Mouse (Mus musculus) B cell, adult 2 months (primary cell): ENCODE measurements around the gene Bphl.

Experiments
- DNase-seq, 2 experiments: peaks; one replicate each; pipeline ENCODE4 v3.0.0; 2022

Gene Bphl

DNA sequence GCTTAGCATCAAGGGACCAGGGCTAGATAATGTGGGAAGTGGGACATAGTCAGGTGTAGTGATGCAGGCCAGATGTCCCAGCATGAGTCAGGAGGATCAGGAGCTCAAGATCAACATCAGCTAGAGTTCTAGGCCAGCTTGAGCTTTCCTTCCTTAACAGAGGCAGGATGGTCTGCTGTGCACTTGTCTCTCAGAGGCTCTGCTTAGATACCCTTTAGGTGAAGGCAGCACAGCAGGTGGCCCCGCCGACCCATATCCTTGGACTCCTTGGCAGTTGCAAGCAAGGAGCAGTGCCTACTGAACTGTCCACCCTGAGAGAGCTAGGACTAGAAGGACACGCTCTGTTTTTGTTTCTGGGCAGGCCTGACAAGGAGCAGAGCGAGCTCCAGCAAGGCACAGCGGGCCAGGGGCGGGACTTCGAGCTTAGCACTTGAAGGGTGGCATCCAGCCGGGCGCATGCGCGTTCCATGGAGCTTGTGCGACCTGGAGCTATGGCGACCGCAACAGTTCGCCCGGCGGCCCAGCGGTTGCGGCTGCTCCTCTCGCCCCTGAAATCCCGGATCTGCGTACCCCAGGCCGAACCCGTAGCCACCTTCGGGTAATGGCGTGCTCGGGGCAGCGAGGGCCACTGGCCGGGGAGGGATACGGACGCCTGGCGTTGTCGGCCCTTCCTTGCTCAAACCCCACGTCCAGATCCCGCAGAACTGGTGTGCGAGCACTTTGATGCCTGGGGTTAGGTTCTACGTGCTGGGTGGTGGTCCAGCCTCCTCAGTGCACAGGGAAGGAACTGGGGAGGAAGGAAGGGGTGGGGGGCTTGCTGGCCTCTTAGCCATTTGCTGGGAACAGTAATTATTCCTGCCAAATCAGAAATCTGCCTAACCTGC is at the start of gene Bphl:
Bphl (plus strand) TSS at position 426 of the 884 bp plus-strand sequence.
- peak; percentile 85 for DNase-seq

GRCm38 (mm10) chr13:33989625-33990024 is 47.8 kb upstream of the Bphl start:
- DNase-seq: no peak

DNA sequence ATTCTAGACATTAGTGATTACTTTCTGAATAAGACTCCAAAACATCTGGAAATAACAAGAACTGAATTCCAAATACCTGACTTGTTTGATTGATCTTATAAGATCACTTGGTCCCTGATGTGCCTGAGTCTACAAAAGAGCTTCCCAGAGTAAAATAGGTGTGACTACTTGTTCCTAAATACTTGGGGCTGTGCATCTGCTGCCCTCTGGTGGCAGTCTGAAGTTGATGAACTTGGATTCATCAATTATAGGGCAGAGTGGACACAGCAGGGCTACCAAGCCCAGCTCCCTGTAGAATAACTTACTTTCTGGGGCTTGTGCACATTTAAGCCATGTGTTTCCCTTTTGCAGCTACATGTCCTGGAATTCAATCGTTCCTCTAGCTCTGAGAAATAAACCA is 42.2 kb upstream of the Bphl start:
- peak; percentile 71 to 73 for DNase-seq

- peak; percentile 96 to 97 for DNase-seq
Observed at GRCm38 (mm10) chr13:34002058-34003006, 35.1 kb upstream of the Bphl start, which contains the start of the genes Ripk1 and Serpinb6a. Gene Ripk1 (plus strand): TSS chr13:34002363. Gene Serpinb6a (minus strand): TSS chr13:34002794.

- DNase-seq: no peak
Observed at GRCm38 (mm10) chr13:34003058-34003457, 34.3 kb upstream of the Bphl start.

GRCm38 (mm10) chr13:34007234-34007633 is 30.2 kb upstream of the Bphl start:
- DNase-seq: no peak

DNA sequence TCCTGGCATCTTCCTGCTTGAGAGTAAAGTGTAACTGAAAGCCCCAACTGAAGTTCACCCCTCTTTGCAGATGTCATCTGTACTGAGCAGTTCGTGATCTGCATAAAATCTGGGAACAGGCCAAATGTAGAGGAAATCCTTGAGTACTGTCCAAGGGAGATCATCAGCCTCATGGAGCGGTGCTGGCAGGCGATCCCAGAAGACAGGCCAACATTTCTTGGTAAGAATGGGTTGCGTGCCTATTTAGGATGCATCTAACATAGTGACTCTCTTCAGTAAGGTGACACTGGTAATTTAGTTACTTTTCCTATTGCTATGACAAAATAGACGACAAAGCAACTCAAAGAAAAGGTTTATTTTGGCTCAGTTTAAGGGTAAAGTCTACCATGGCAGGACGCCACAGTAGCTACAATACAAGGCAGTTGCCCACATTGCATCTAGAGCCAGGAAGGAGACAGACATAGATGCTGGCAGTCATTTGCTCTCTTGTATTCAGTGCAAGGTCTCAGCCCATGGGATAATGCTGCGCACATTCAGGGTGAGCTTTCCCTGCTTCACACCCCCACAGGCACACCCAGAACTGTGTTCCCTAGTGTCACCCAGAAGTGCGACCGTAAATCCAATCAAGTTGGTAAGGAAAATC is 20.3 kb upstream of the Bphl start:
- no peak for DNase-seq

DNA sequence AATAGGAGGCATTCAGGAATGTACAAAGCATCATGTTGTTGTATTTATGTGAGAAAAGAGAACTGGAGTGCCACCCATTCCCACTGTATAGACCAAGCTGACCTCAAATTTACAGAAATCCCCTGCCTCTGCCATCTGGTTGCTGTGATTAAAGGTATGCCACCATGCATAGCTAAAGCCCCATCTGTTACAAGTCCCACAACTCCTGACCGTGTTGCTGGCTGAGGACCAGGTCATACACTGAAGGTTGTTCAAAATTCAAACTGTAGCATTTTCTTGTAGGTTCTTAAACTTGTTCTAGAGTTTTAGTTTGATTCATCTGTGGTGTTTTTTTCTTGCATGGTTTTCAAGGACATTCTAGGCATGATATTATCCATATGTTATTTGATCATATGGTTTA is 18.9 kb upstream of the Bphl start:
- no peak for DNase-seq

DNA sequence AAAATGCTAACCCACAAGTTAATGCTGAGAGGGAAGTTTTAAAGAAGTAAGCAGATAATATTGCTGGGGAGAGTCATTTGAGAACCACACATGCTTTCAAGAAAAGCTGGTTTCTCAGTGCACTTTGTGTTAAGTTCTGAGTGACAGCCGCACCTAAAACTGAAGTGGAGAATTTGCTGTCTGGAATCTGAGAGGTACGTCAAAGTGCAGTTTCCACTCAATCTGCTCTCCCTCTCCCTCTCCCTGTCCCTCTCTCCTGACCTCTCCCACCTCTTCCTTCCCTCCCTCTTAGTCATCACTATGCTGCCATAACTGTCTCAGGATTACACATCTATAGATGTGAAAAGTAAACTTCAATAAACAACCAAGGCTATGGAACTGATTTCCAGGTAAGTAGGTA is 15.4 kb upstream of the Bphl start:
- DNase-seq: no peak

DNA sequence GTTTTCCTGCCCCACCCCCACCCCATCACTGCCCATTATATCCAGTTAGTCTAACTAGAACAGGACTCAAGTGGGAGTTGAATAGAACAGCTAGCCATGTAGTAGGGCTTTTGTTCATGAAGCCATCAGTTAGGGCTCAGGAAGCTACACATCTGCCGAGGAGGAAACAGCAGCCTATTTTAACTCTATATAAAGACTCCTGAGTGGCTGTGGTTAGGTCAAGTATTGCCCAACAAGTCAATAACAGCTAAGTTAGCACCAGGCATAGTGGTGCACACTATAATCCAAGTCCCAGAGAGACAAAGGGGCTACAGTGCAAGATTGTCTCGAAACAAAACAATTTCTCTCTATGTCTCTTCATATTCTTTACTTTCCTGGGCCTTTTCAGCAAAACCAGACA is 5.4 kb upstream of the Bphl start:
- DNase-seq: no peak

- DNase-seq: no peak
Observed at GRCm38 (mm10) chr13:34035424-34035823, 2.0 kb upstream of the Bphl start.

- no peak for DNase-seq
Observed at GRCm38 (mm10) chr13:34036726-34037125, 671 bp upstream of the Bphl start.

GRCm38 (mm10) chr13:34038056-34038432 is 647 bp downstream of the Bphl start:
- no peak for DNase-seq

DNA sequence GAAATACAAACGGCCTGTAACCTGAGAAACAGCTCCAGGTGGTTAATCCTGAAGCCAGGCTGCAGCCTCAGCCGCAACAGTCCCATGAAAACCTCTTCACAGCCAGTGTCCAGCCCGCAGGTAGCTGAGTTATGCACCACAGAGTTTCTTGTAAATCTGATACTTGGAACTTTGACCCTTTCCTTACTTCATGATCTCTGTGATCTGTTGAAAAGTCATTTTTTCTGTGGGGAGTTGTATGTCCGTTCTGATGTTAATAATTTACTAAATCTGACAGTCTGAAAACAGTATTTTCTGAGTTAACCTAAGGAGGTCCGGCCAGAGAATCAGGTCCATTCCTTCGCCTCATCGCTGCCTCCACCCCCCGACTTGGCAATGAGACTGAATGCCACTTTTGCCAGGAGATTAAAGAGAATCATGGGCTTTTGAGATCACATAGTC is 1.5 kb downstream of the Bphl start:
- no peak for DNase-seq

DNA sequence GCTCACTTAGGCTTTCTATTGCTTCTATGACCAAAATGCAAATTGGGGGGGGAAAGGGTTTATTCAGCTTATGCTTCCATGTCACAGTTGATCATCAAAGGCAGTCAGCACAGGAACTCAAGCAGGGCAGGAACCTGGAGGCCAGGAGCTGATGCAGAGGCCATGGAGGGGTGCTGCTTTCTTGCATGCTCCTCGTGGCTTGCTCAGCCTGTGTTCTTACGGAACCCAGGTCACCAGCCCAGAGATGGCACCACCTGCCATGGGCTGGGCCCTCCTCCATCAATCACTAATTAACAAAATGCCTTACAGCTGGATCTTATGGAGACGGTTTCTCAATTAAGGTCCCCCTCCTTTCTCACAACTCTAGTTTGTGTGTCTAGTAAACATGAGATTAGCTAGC is 2.7 kb downstream of the Bphl start:
- DNase-seq: no peak

DNA sequence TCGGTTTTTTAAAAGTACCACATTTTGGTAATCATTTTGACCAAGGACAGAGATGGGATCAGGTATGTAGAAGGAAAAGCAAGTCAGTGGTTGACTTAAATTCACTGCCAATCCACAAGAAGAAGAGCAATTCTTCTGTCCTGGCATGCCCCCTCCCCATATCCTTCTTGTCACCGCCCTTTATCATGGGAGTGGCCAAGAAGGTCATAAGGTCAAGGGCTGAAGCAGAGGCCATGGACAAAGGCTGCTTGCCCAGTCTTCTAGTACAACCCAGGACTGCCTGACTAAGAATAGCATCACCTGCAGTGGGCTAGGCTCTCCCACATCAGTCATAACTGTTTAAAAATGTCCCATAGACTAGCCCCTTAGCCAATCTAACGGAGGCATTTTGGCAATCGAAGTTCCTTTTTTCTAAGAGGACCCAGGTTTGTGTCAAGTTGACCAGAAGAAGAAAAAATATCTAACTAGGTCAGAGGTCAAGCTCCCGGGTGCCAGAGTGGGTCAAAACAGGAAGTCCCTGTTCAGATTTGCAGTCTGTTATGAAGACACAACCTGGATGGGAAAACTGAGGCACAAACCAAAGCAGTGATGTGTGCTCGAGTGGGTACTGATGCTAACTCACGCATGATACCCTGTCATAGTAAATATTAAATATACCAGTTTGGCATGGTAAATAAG is 6.5 kb downstream of the Bphl start:
- DNase-seq: no peak

GRCm38 (mm10) chr13:34045511-34046249 is 8.3 kb downstream of the Bphl start:
- DNase-seq: no peak

GRCm38 (mm10) chr13:34046421-34047012 is 9.1 kb downstream of the Bphl start:
- peak; percentile 69 to 77 for DNase-seq

GRCm38 (mm10) chr13:34047526-34047925 is 10.1 kb downstream of the Bphl start:
- no peak for DNase-seq

DNA sequence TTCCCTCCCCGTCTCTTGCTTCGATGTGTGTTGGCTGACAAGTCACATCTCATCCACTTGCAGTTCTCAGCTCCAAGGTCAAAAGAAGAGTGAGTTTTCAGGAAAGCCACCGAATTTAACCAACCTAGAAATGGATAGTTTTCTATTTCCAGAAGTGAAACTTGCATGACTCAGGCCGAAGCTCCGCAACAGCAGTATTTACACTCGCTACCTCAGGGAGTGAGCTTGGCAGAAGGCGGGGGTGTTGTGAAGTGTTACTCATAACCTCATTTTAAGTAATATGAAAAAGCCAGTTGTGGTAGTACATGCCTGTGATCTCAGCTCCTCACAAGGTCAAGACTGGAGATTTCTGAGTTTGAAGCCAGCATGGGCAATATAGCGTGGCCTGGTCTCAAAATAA is 13.1 kb downstream of the Bphl start:
- DNase-seq: no peak

DNA sequence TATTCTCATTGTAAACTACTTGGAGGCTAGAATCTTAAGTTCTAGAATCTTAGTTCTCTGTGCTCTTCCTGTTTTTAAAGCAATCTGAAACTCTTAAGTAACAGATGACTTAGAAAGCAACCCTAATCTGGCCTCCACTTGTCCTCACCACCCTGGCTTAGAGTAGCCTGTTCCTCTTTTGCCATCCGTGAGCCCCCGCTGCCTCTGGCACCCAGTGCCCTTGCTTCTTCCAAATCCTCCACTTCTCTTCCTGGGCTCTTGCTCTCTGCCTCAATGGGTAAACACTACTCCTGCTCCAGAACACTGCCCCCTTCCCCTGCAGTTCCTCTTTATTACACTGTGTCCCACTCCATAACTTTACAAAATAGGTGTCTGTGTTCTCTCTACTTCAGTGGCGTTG is 14.3 kb downstream of the Bphl start:
- DNase-seq: peak; percentile 21 to 33
